Mouse (Mus musculus): ENCODE data around the gene 1700016K19Rik. TPM values are rescaled to one million over a fixed set of nuclear protein-coding genes. Genes with fewer than 3 reads are reported as not detected.
A peak's percentile ranks its signal among the peaks of the same experiment; 100 is the strongest.

The 1700016K19Rik gene
- polyA plus RNA-seq, 1 experiment: 0.74 TPM

- Histone ChIP-seq H3K27ac (ENCODE audit: control insufficient read depth, insufficient read depth, low read length) (no peak overlapping the region), H3K27me3 (ENCODE audit: control insufficient read depth, insufficient read depth, low read length) (no peaks in the 10 kb centered on the region), H3K36me3 (ENCODE audit: control insufficient read depth, insufficient read depth, low read length) (no peaks in the 10 kb centered on the region), H3K4me3 (ENCODE audit: control insufficient read depth, insufficient read depth, low read length) (no peak overlapping the region), H3K4me1 (replicated peaks; ENCODE audit: control insufficient read depth, insufficient read depth, low read length) (peaks cover 20% of the 10 kb centered on the region)
- no peak for TF ChIP-seq POLR2A (IDR thresholded peaks at IDR 0.05; ENCODE audit: control insufficient read depth, extremely low read depth, insufficient read depth, low read length, poor library complexity)
- no peak for TF ChIP-seq CTCF (IDR thresholded peaks at IDR 0.05; ENCODE audit: borderline replicate concordance, control insufficient read depth, extremely low read depth, insufficient read depth, low read length, poor library complexity)
- DNase-seq: no peak
- 44% methylated on average over 3 of the region's 3 CpGs for WGBS
These were observed 29.1 kb upstream of the 1700016K19Rik start for GRCm38 (mm10) chr11:75970629-75971028.

GRCm38 (mm10) chr11:75972188-75972587 lies 27.5 kb upstream of the 1700016K19Rik start:
- H3K4me1 ChIP-seq (replicated peaks; ENCODE audit: control insufficient read depth, insufficient read depth, low read length): peaks cover 25% of the 10 kb centered on the region
- no peak for DNase-seq
- H3K27me3 ChIP-seq (ENCODE audit: control insufficient read depth, insufficient read depth, low read length): no peaks in the 10 kb centered on the region
- no peak overlapping the region for H3K27ac ChIP-seq (ENCODE audit: control insufficient read depth, insufficient read depth, low read length)
- H3K36me3 ChIP-seq (ENCODE audit: control insufficient read depth, insufficient read depth, low read length): no peaks in the 10 kb centered on the region
- 95% methylated on average over 3 of the region's 3 CpGs for WGBS
- no peak overlapping the region for H3K4me3 ChIP-seq (ENCODE audit: control insufficient read depth, insufficient read depth, low read length)
- no peak for TF ChIP-seq CTCF (IDR thresholded peaks at IDR 0.05; ENCODE audit: borderline replicate concordance, control insufficient read depth, extremely low read depth, insufficient read depth, low read length, poor library complexity)
- TF ChIP-seq POLR2A (IDR thresholded peaks at IDR 0.05; ENCODE audit: control insufficient read depth, extremely low read depth, insufficient read depth, low read length, poor library complexity): no peak

- Histone ChIP-seq H3K27me3 (ENCODE audit: control insufficient read depth, insufficient read depth, low read length) (no peaks in the 10 kb centered on the region), H3K4me3 (ENCODE audit: control insufficient read depth, insufficient read depth, low read length) (no peak overlapping the region), H3K27ac (ENCODE audit: control insufficient read depth, insufficient read depth, low read length) (0 out of 2 replicates have a peak overlapping the region, but pooled peaks have one; percentile 17), H3K4me1 (replicated peaks; ENCODE audit: control insufficient read depth, insufficient read depth, low read length) (peaks cover 29% of the 10 kb centered on the region), H3K36me3 (ENCODE audit: control insufficient read depth, insufficient read depth, low read length) (no peaks in the 10 kb centered on the region)
- WGBS: 78% methylated on average over 7 of the region's 7 CpGs
- no peak for TF ChIP-seq POLR2A (IDR thresholded peaks at IDR 0.05; ENCODE audit: control insufficient read depth, extremely low read depth, insufficient read depth, low read length, poor library complexity)
- TF ChIP-seq CTCF (IDR thresholded peaks at IDR 0.05; ENCODE audit: borderline replicate concordance, control insufficient read depth, extremely low read depth, insufficient read depth, low read length, poor library complexity): no peak
- DNase-seq: no peak
These were observed 26.7 kb upstream of the 1700016K19Rik start for GRCm38 (mm10) chr11:75972916-75973567.

- H3K36me3 ChIP-seq (ENCODE audit: control insufficient read depth, insufficient read depth, low read length): no peaks in the 10 kb centered on the region
- H3K27ac ChIP-seq (ENCODE audit: control insufficient read depth, insufficient read depth, low read length): no peak overlapping the region
- DNase-seq: no peak
- WGBS: 96% methylated on average over 1 of the region's 1 CpGs
- peaks cover 34% of the 10 kb centered on the region for H3K4me1 ChIP-seq (replicated peaks; ENCODE audit: control insufficient read depth, insufficient read depth, low read length)
- no peak for TF ChIP-seq POLR2A (IDR thresholded peaks at IDR 0.05; ENCODE audit: control insufficient read depth, extremely low read depth, insufficient read depth, low read length, poor library complexity)
- no peaks in the 10 kb centered on the region for H3K27me3 ChIP-seq (ENCODE audit: control insufficient read depth, insufficient read depth, low read length)
- H3K4me3 ChIP-seq (ENCODE audit: control insufficient read depth, insufficient read depth, low read length): no peak overlapping the region
These were observed 25.7 kb upstream of the 1700016K19Rik start for GRCm38 (mm10) chr11:75973988-75974387.

- 2% methylated on average over 8 of the region's 8 CpGs for WGBS
- peak; percentile 79 for DNase-seq
- H3K4me1 ChIP-seq (replicated peaks; ENCODE audit: control insufficient read depth, insufficient read depth, low read length): peaks cover 52% of the 10 kb centered on the region
- H3K36me3 ChIP-seq (ENCODE audit: control insufficient read depth, insufficient read depth, low read length): no peaks in the 10 kb centered on the region
- no peak for TF ChIP-seq POLR2A (IDR thresholded peaks at IDR 0.05; ENCODE audit: control insufficient read depth, extremely low read depth, insufficient read depth, low read length, poor library complexity)
- no peak for TF ChIP-seq CTCF (IDR thresholded peaks at IDR 0.05; ENCODE audit: borderline replicate concordance, control insufficient read depth, extremely low read depth, insufficient read depth, low read length, poor library complexity)
- H3K4me3 ChIP-seq (ENCODE audit: control insufficient read depth, insufficient read depth, low read length): no peak overlapping the region
- H3K27me3 ChIP-seq (ENCODE audit: control insufficient read depth, insufficient read depth, low read length): no peaks in the 10 kb centered on the region
- peak overlapping the region; percentile 90 for H3K27ac ChIP-seq (ENCODE audit: control insufficient read depth, insufficient read depth, low read length)
These were observed 23.0 kb upstream of the 1700016K19Rik start for GRCm38 (mm10) chr11:75976748-75977147.

GRCm38 (mm10) chr11:75978051-75978450 lies 21.7 kb upstream of the 1700016K19Rik start:
- peak; percentile 55 for DNase-seq
- WGBS: 26% methylated on average over 6 of the region's 6 CpGs
- Histone ChIP-seq H3K4me1 (replicated peaks; ENCODE audit: control insufficient read depth, insufficient read depth, low read length) (peaks cover 50% of the 10 kb centered on the region), H3K36me3 (ENCODE audit: control insufficient read depth, insufficient read depth, low read length) (no peaks in the 10 kb centered on the region), H3K27ac (ENCODE audit: control insufficient read depth, insufficient read depth, low read length) (peak overlapping the region; percentile 96), H3K4me3 (ENCODE audit: control insufficient read depth, insufficient read depth, low read length) (no peak overlapping the region), H3K27me3 (ENCODE audit: control insufficient read depth, insufficient read depth, low read length) (no peaks in the 10 kb centered on the region)
- no peak for TF ChIP-seq CTCF (IDR thresholded peaks at IDR 0.05; ENCODE audit: borderline replicate concordance, control insufficient read depth, extremely low read depth, insufficient read depth, low read length, poor library complexity)
- no peak for TF ChIP-seq POLR2A (IDR thresholded peaks at IDR 0.05; ENCODE audit: control insufficient read depth, extremely low read depth, insufficient read depth, low read length, poor library complexity)

GRCm38 (mm10) chr11:75980413-75980812 lies 19.3 kb upstream of the 1700016K19Rik start:
- Histone ChIP-seq H3K36me3 (ENCODE audit: control insufficient read depth, insufficient read depth, low read length) (no peaks in the 10 kb centered on the region), H3K4me3 (ENCODE audit: control insufficient read depth, insufficient read depth, low read length) (no peak overlapping the region), H3K27ac (ENCODE audit: control insufficient read depth, insufficient read depth, low read length) (peak overlapping the region; percentile 67), H3K27me3 (ENCODE audit: control insufficient read depth, insufficient read depth, low read length) (no peaks in the 10 kb centered on the region), H3K4me1 (replicated peaks; ENCODE audit: control insufficient read depth, insufficient read depth, low read length) (peaks cover 41% of the 10 kb centered on the region)
- 3% methylated on average over 2 of the region's 2 CpGs for WGBS
- peak; percentile 31 for DNase-seq
- TF ChIP-seq CTCF (IDR thresholded peaks at IDR 0.05; ENCODE audit: borderline replicate concordance, control insufficient read depth, extremely low read depth, insufficient read depth, low read length, poor library complexity) (no peak), POLR2A (IDR thresholded peaks at IDR 0.05; ENCODE audit: control insufficient read depth, extremely low read depth, insufficient read depth, low read length, poor library complexity) (no peak)
